Mouse (Mus musculus): ENCODE measurements around the gene Asb7.

- TF ChIP-seq POLR2A (IDR thresholded peaks at IDR 0.05; ENCODE audit: borderline replicate concordance, extremely low read depth, insufficient read depth, insufficient read length, poor library complexity, severe bottlenecking) (no peak), CTCF (IDR thresholded peaks at IDR 0.05; ENCODE audit: borderline replicate concordance, extremely low read depth, insufficient read depth, insufficient read length) (no peak)
Measured at GRCm38 (mm10) chr7:66734466-66734865, 45.1 kb upstream of the Asb7 start.
